Mouse (Mus musculus) liver, adult 2 months (tissue): ENCODE measurements at regions not wholly inside any gene's neighbourhood (a gene's known extent, or its start where the extent isn't known, plus 50 kb on each side); places are given as distances from the start of the nearest gene placed in this dataset.

Experiments
- CTCF ChIP-seq: fragments of 200-500 bp; IDR thresholded peaks from 2 replicates; pipeline ENCODE4 v1.5.1; 2011; ENCODE audit warnings: low read depth, low read length, control low read depth
- POLR2A ChIP-seq: fragments of 200-500 bp; IDR thresholded peaks from 2 replicates; pipeline ENCODE4 v1.6.1; 2011; ENCODE audit warnings: low read length, control low read depth; ENCODE audit not compliant: insufficient read depth; ENCODE audit errors: extremely low read depth

- TF ChIP-seq CTCF = no peak
- no peak for TF ChIP-seq POLR2A
These were observed 140.9 kb upstream of the Dyrk2 start for GRCm38 (mm10) chr10:119010884-119011283.
